Mouse (Mus musculus): ENCODE measurements around the gene Dnah6. TPM values are rescaled to one million over a fixed set of nuclear protein-coding genes. Genes with fewer than 3 reads are reported as not detected.

Dnah6 gene
- polyA plus RNA-seq, 1 experiment from 2014 or later = 0.23 TPM

GRCm38 (mm10) chr6:73210445-73210972, 10.9 kb downstream of the Dnah6 start:
- Histone ChIP-seq H3K4me1 (replicated peaks; ENCODE audit: control insufficient read depth, insufficient read depth, low read length) (no peaks in the 10 kb centered on the region), H3K4me2 (ENCODE audit: low read length) (no peak overlapping the region), H3K27me3 (replicated peaks; ENCODE audit: control insufficient read depth, insufficient read depth, low read length) (no peaks in the 10 kb centered on the region), H3K27ac (ENCODE audit: low read length) (no peak overlapping the region), H3K36me3 (ENCODE audit: control insufficient read depth, insufficient read depth) (no peaks in the 10 kb centered on the region), H3K9ac (replicated peaks; ENCODE audit: low read depth, low read length) (no peak overlapping the region), H3K9me3 (ENCODE audit: control insufficient read depth, low read length) (no peaks in the 10 kb centered on the region), H3K4me3 (replicated peaks; ENCODE audit: low read length) (no peak overlapping the region)
- WGBS = 90% methylated on average over 4 of the region's 4 CpGs
- no peak for ATAC-seq

DNA sequence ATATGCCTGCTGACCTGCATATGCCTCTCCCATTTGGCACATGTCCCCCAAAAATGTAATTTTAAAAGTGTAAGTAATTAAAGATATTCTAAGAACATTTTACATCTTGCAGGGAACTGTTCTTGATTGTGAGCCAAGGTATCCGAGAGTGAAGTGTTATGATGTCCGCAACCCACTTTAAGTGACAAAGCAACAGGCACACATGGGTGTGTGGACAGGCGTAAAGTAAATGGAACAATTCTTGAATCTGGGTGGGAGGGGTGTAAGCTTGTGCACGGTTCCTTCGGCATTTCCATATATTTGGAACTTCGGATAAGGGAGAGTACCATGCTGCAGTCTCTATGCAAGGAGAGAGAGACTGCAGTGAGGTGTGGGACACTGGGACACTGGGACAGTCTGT, 11.9 kb downstream of the Dnah6 start:
- Histone ChIP-seq H3K9me3 (ENCODE audit: control insufficient read depth, low read length) (no peaks in the 10 kb centered on the region), H3K9ac (replicated peaks; ENCODE audit: low read depth, low read length) (no peak overlapping the region), H3K27me3 (replicated peaks; ENCODE audit: control insufficient read depth, insufficient read depth, low read length) (no peaks in the 10 kb centered on the region), H3K27ac (ENCODE audit: low read length) (no peak overlapping the region), H3K4me3 (replicated peaks; ENCODE audit: low read length) (no peak overlapping the region), H3K36me3 (ENCODE audit: control insufficient read depth, insufficient read depth) (no peaks in the 10 kb centered on the region), H3K4me1 (replicated peaks; ENCODE audit: control insufficient read depth, insufficient read depth, low read length) (no peaks in the 10 kb centered on the region), H3K4me2 (ENCODE audit: low read length) (no peak overlapping the region)
- ATAC-seq = no peak
- 88% methylated on average over 6 of the region's 6 CpGs for WGBS

GRCm38 (mm10) chr6:73204937-73205336, 16.5 kb downstream of the Dnah6 start:
- no peak overlapping the region for H3K4me3 ChIP-seq (replicated peaks; ENCODE audit: low read length)
- 83% methylated on average over 4 of the region's 4 CpGs for WGBS
- no peaks in the 10 kb centered on the region for H3K4me1 ChIP-seq (replicated peaks; ENCODE audit: control insufficient read depth, insufficient read depth, low read length)
- no peaks in the 10 kb centered on the region for H3K27me3 ChIP-seq (replicated peaks; ENCODE audit: control insufficient read depth, insufficient read depth, low read length)
- ATAC-seq = no peak
- no peak overlapping the region for H3K4me2 ChIP-seq (ENCODE audit: low read length)
- no peak overlapping the region for H3K9ac ChIP-seq (replicated peaks; ENCODE audit: low read depth, low read length)
- no peak overlapping the region for H3K27ac ChIP-seq (ENCODE audit: low read length)
- H3K9me3 ChIP-seq (ENCODE audit: control insufficient read depth, low read length) = no peaks in the 10 kb centered on the region
- no peaks in the 10 kb centered on the region for H3K36me3 ChIP-seq (ENCODE audit: control insufficient read depth, insufficient read depth)

GRCm38 (mm10) chr6:73203724-73204123, 17.7 kb downstream of the Dnah6 start:
- H3K36me3 ChIP-seq (ENCODE audit: control insufficient read depth, insufficient read depth) = no peaks in the 10 kb centered on the region
- H3K4me2 ChIP-seq (ENCODE audit: low read length) = no peak overlapping the region
- H3K9me3 ChIP-seq (ENCODE audit: control insufficient read depth, low read length) = no peaks in the 10 kb centered on the region
- H3K27ac ChIP-seq (ENCODE audit: low read length) = no peak overlapping the region
- H3K4me3 ChIP-seq (replicated peaks; ENCODE audit: low read length) = no peak overlapping the region
- 75% methylated on average over 2 of the region's 2 CpGs for WGBS
- H3K4me1 ChIP-seq (replicated peaks; ENCODE audit: control insufficient read depth, insufficient read depth, low read length) = no peaks in the 10 kb centered on the region
- ATAC-seq = no peak
- H3K9ac ChIP-seq (replicated peaks; ENCODE audit: low read depth, low read length) = no peak overlapping the region
- no peaks in the 10 kb centered on the region for H3K27me3 ChIP-seq (replicated peaks; ENCODE audit: control insufficient read depth, insufficient read depth, low read length)

DNA sequence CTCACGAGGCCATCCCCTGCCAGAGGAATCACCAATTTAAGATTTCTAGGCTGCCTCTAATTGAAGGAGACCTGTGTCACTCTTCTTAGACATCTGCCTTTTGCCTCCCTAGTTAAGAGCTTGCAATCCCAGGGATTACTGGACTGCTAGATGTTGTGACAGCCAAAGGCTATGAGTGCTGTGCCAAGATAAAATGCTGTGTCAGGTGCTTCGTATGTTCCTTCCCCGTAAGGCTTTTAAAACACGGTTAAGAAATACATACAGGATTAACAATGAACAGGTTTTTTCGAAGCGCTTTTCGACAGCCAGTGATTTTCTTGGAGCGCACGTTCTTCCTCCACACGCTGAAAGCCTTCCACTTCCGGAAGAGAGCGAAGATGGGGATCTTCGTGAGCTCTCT, 26.2 kb downstream of the Dnah6 start:
- no peaks in the 10 kb centered on the region for H3K36me3 ChIP-seq (ENCODE audit: control insufficient read depth, insufficient read depth)
- no peak overlapping the region for H3K4me3 ChIP-seq (replicated peaks; ENCODE audit: low read length)
- H3K4me1 ChIP-seq (replicated peaks; ENCODE audit: control insufficient read depth, insufficient read depth, low read length) = no peaks in the 10 kb centered on the region
- H3K4me2 ChIP-seq (ENCODE audit: low read length) = no peak overlapping the region
- H3K27ac ChIP-seq (ENCODE audit: low read length) = no peak overlapping the region
- H3K27me3 ChIP-seq (replicated peaks; ENCODE audit: control insufficient read depth, insufficient read depth, low read length) = no peaks in the 10 kb centered on the region
- WGBS = 90% methylated on average over 13 of the region's 13 CpGs
- no peak overlapping the region for H3K9ac ChIP-seq (replicated peaks; ENCODE audit: low read depth, low read length)
- no peak for ATAC-seq
- no peaks in the 10 kb centered on the region for H3K9me3 ChIP-seq (ENCODE audit: control insufficient read depth, low read length)

DNA sequence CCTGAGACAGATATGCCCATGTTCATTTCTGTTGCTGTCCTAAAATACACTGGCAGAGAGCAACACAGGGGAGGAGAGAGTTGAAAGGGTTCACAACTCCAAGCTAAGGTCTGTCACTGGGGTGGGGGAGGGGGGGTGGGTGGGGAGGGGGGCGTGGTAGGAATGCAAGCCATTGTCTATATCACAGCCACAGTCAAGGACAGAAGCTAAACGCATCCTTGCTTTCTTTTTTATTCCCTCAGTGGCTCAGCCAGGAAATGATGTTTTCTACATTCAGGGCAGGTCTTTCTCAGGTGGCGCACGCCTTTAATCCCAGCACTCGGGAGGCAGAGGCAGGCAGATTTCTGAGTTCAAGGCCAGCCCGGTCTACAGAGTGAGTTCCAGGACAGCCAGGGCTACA, 30.7 kb downstream of the Dnah6 start:
- no peak overlapping the region for H3K4me3 ChIP-seq (replicated peaks; ENCODE audit: low read length)
- no peaks in the 10 kb centered on the region for H3K4me1 ChIP-seq (replicated peaks; ENCODE audit: control insufficient read depth, insufficient read depth, low read length)
- no peaks in the 10 kb centered on the region for H3K9me3 ChIP-seq (ENCODE audit: control insufficient read depth, low read length)
- H3K36me3 ChIP-seq (ENCODE audit: control insufficient read depth, insufficient read depth) = no peaks in the 10 kb centered on the region
- ATAC-seq = no peak
- H3K4me2 ChIP-seq (ENCODE audit: low read length) = no peak overlapping the region
- no peak overlapping the region for H3K9ac ChIP-seq (replicated peaks; ENCODE audit: low read depth, low read length)
- H3K27me3 ChIP-seq (replicated peaks; ENCODE audit: control insufficient read depth, insufficient read depth, low read length) = no peaks in the 10 kb centered on the region
- 77% methylated on average over 6 of the region's 6 CpGs for WGBS
- no peak overlapping the region for H3K27ac ChIP-seq (ENCODE audit: low read length)

GRCm38 (mm10) chr6:73184276-73184675, 37.2 kb downstream of the Dnah6 start:
- Histone ChIP-seq H3K4me3 (replicated peaks; ENCODE audit: low read length) (no peak overlapping the region), H3K4me1 (replicated peaks; ENCODE audit: control insufficient read depth, insufficient read depth, low read length) (no peaks in the 10 kb centered on the region), H3K4me2 (ENCODE audit: low read length) (no peak overlapping the region), H3K9ac (replicated peaks; ENCODE audit: low read depth, low read length) (no peak overlapping the region), H3K36me3 (ENCODE audit: control insufficient read depth, insufficient read depth) (no peaks in the 10 kb centered on the region), H3K9me3 (ENCODE audit: control insufficient read depth, low read length) (no peaks in the 10 kb centered on the region), H3K27me3 (replicated peaks; ENCODE audit: control insufficient read depth, insufficient read depth, low read length) (no peaks in the 10 kb centered on the region), H3K27ac (ENCODE audit: low read length) (no peak overlapping the region)
- WGBS = 90% methylated on average over 5 of the region's 5 CpGs
- no peak for ATAC-seq

DNA sequence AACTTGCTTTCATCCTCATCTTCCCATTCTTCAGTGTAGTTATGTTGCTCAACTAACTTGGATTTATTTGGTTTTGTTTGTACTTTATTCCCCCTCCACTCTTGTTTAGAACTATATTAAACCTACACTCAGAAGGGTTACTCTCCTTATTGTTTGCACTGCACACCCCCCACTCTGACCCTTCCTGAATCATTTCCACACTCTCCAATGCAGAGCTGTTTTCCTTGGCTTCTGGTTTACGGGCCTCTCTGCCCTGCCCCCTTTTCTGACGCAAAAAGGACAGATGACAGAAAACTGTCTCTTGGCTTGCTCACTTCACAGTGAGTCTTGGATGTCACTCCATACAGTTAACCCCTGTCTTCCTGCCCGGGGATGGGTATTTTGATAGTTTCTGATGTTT, 38.5 kb downstream of the Dnah6 start:
- Histone ChIP-seq H3K4me3 (replicated peaks; ENCODE audit: low read length) (no peak overlapping the region), H3K4me1 (replicated peaks; ENCODE audit: control insufficient read depth, insufficient read depth, low read length) (no peaks in the 10 kb centered on the region), H3K9ac (replicated peaks; ENCODE audit: low read depth, low read length) (no peak overlapping the region), H3K27me3 (replicated peaks; ENCODE audit: control insufficient read depth, insufficient read depth, low read length) (no peaks in the 10 kb centered on the region), H3K9me3 (ENCODE audit: control insufficient read depth, low read length) (no peaks in the 10 kb centered on the region), H3K36me3 (ENCODE audit: control insufficient read depth, insufficient read depth) (no peaks in the 10 kb centered on the region), H3K27ac (ENCODE audit: low read length) (no peak overlapping the region), H3K4me2 (ENCODE audit: low read length) (no peak overlapping the region)
- ATAC-seq = no peak
- 70% methylated on average over 3 of the region's 3 CpGs for WGBS

DNA sequence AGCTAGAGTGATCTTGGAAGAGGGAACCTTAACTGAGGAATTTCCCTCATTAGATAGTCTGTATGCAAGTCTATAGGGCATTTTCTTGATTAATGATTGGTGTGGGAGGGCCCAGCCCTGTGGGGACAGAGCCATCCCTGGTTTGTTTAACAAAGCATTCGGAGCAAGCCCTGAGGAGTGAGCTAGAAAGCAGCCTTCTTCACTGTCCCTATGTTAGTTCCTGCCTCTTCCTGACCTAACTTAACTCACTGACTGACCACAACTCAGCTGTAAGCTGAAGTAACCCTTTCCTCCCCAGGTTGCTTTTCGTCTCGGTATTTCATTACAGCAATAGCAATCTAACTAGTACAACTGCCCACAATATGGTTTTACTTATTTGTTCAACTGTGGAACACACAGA, 39.0 kb downstream of the Dnah6 start:
- H3K4me3 ChIP-seq (replicated peaks; ENCODE audit: low read length) = no peak overlapping the region
- ATAC-seq = no peak
- no peak overlapping the region for H3K4me2 ChIP-seq (ENCODE audit: low read length)
- no peak overlapping the region for H3K27ac ChIP-seq (ENCODE audit: low read length)
- no peaks in the 10 kb centered on the region for H3K4me1 ChIP-seq (replicated peaks; ENCODE audit: control insufficient read depth, insufficient read depth, low read length)
- H3K9ac ChIP-seq (replicated peaks; ENCODE audit: low read depth, low read length) = no peak overlapping the region
- H3K36me3 ChIP-seq (ENCODE audit: control insufficient read depth, insufficient read depth) = no peaks in the 10 kb centered on the region
- H3K27me3 ChIP-seq (replicated peaks; ENCODE audit: control insufficient read depth, insufficient read depth, low read length) = no peaks in the 10 kb centered on the region
- no peaks in the 10 kb centered on the region for H3K9me3 ChIP-seq (ENCODE audit: control insufficient read depth, low read length)
- 56% methylated on average over 3 of the region's 3 CpGs for WGBS

GRCm38 (mm10) chr6:73182006-73182405, 39.4 kb downstream of the Dnah6 start:
- 73% methylated on average over 4 of the region's 4 CpGs for WGBS

More at GRCm38 (mm10) chr6:73182006-73182405, 39.4 kb downstream of the Dnah6 start:
- no peak overlapping the region for H3K27ac ChIP-seq (ENCODE audit: low read length)
- H3K4me1 ChIP-seq (replicated peaks; ENCODE audit: control insufficient read depth, insufficient read depth, low read length) = no peaks in the 10 kb centered on the region
- H3K4me3 ChIP-seq (replicated peaks; ENCODE audit: low read length) = no peak overlapping the region
- no peak overlapping the region for H3K9ac ChIP-seq (replicated peaks; ENCODE audit: low read depth, low read length)
- no peak overlapping the region for H3K4me2 ChIP-seq (ENCODE audit: low read length)
- H3K9me3 ChIP-seq (ENCODE audit: control insufficient read depth, low read length) = no peaks in the 10 kb centered on the region
- H3K27me3 ChIP-seq (replicated peaks; ENCODE audit: control insufficient read depth, insufficient read depth, low read length) = no peaks in the 10 kb centered on the region
- H3K36me3 ChIP-seq (ENCODE audit: control insufficient read depth, insufficient read depth) = no peaks in the 10 kb centered on the region
- ATAC-seq = no peak

Data from forebrain, embryonic 16.5 days (tissue).